Mouse (Mus musculus) spleen, adult 2 months (tissue): ENCODE data around the gene Shank2.

Experiments used
- CTCF ChIP-seq: fragments of 200-500 bp; IDR thresholded peaks from 2 replicates; pipeline ENCODE4 v1.5.1; 2011; ENCODE audit warnings: mild to moderate bottlenecking, inconsistent platforms; ENCODE audit not compliant: insufficient read depth, insufficient read length, insufficient replicate concordance; ENCODE audit errors: extremely low read depth
- POLR2A ChIP-seq: fragments of 200-500 bp; IDR thresholded peaks from 2 replicates; pipeline ENCODE4 v1.6.1; 2011; ENCODE audit warnings: low read depth, low read length, inconsistent platforms

- no peak for TF ChIP-seq CTCF
- no peak for TF ChIP-seq POLR2A
Observed at GRCm38 (mm10) chr7:144179436-144179835, 177.7 kb downstream of the Shank2 start.
